Mouse (Mus musculus) E14TG2a.4 (cell line): ENCODE measurements around the gene Clstn3.
"Not testable (repeated sequence)": the region's sequence is repeated elsewhere in the genome, so short reads cannot be mapped to it uniquely, and the experiment has no call there.

Source experiments
- CTCF ChIP-seq: conservative IDR thresholded peaks from 2 replicates; pipeline ENCODE4 v1.5.1; 2014; ENCODE audit warnings: low read length
- POU5F1 ChIP-seq: IDR thresholded peaks from 2 replicates; pipeline ENCODE4 v1.6.1; 2014; ENCODE audit warnings: low read length, borderline replicate concordance

DNA sequence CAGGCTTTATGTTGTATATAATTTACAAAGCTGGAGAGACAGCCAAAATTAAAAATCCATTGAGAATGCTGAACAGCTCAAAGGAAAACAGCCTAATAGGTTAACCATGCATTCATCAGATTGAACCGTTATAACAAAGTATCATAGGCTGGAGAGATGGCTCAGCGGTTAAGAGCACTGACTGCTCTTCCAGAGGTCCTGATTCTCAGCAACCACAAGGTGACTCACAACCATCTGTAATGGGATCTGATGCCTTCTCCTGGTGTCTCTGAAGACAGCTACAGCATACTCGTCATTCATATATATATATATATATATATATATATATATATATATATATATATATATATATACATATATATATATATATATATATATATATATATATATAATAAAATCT is 19.2 kb upstream of the Clstn3 start:
- not testable (repeated sequence) for TF ChIP-seq CTCF, POU5F1
